Mouse (Mus musculus) erythroblast, embryonic 14.5 days (primary cell): ENCODE data around the gene Tmco3. TPM values are rescaled to one million over a fixed set of nuclear protein-coding genes. Genes with fewer than 3 reads are reported as not detected.

Experiments
- H3K27me3 ChIP-seq: 2 replicates; pipeline ENCODE4 v1.6.1; 2012; ENCODE audit warnings: inconsistent platforms; ENCODE audit not compliant: control insufficient read depth
- H3K36me3 ChIP-seq: 2 replicates; pipeline ENCODE4 v1.6.1; 2012; ENCODE audit warnings: mild to moderate bottlenecking, inconsistent platforms; ENCODE audit not compliant: control insufficient read depth
- H3K4me1 ChIP-seq: 2 replicates; pipeline ENCODE4 v1.6.1; 2012; ENCODE audit warnings: inconsistent platforms; ENCODE audit not compliant: control insufficient read depth
- H3K4me3 ChIP-seq: replicated peaks from 2 replicates; pipeline ENCODE3; 2012; ENCODE audit warnings: moderate library complexity, mild to moderate bottlenecking, inconsistent platforms
- H3K9me3 ChIP-seq: 2 replicates; pipeline ENCODE4 v1.6.1; 2012; ENCODE audit warnings: low read length, inconsistent platforms, mixed read lengths; ENCODE audit not compliant: control insufficient read depth
- GATA1 ChIP-seq: IDR thresholded peaks from 2 replicates; pipeline ENCODE4 v1.6.1; 2012; ENCODE audit warnings: low read length, inconsistent platforms, mixed read lengths
- TAL1 ChIP-seq: IDR thresholded peaks from 3 replicates; pipeline ENCODE4 v1.6.1; 2012; ENCODE audit warnings: low read length, inconsistent platforms, mixed read lengths
- polyA plus RNA-seq: library from polyadenylated mRNA; stranded (reverse); fragments of >175 nt; gene quantifications from 2 replicates; pipeline ENCODE4 v1.2.3, GENCODE M21; 2012

Tmco3 gene
- polyA plus RNA-seq, 1 experiment, result 0.50 TPM

GRCm38 (mm10) chr8:13352601-13353000 lies 64.6 kb downstream of the Tmco3 start:
- H3K9me3 ChIP-seq, result no peaks in the 10 kb centered on the region
- peak overlapping the region; percentile 0 for H3K4me3 ChIP-seq
- peaks cover 83% of the 10 kb centered on the region for H3K4me1 ChIP-seq
- no peak for TF ChIP-seq TAL1
- no peak for TF ChIP-seq GATA1
- H3K36me3 ChIP-seq, result peaks cover 100% of the 10 kb centered on the region
- no peaks in the 10 kb centered on the region for H3K27me3 ChIP-seq

DNA sequence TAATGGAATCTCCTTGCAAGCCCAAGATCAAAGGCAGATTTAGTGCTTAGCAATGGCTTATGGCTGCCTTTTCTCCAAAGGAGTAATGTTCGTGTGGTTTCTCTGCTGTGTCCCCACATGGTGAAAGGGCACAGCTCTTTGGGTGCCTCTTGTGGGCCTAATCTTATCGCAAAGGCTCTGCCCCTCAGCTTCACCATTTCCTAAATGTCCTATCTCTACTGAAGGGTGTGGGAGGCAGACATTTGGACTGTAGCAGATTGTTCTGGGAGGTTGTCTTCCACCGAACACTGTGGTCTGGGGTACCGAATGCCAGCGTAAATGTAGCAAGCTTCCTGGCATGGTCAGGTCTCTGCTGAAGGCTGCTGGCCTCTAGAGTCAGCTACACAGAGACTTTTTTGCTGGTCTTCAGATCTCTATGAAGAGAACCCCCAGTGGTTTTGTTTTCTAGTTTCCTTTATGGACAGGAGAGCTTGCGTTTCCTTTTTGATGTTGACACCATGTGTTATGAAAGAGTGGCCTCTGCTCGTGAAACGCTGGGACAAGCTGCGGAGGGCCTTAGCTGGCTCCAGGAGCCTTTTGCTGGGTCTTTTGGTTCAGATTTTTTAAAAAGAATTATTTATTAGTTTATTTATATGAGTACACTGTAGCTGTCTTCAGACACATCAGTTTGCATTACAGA lies 65.3 kb downstream of the Tmco3 start:
- no peaks in the 10 kb centered on the region for H3K27me3 ChIP-seq
- no peak for TF ChIP-seq TAL1
- TF ChIP-seq GATA1, result peak; percentile 54; the same call in 1 of the 2 replicates
- H3K4me1 ChIP-seq, result peaks cover 78% of the 10 kb centered on the region
- no peaks in the 10 kb centered on the region for H3K9me3 ChIP-seq
- H3K36me3 ChIP-seq, result peaks cover 100% of the 10 kb centered on the region
- H3K4me3 ChIP-seq, result no peak overlapping the region

DNA sequence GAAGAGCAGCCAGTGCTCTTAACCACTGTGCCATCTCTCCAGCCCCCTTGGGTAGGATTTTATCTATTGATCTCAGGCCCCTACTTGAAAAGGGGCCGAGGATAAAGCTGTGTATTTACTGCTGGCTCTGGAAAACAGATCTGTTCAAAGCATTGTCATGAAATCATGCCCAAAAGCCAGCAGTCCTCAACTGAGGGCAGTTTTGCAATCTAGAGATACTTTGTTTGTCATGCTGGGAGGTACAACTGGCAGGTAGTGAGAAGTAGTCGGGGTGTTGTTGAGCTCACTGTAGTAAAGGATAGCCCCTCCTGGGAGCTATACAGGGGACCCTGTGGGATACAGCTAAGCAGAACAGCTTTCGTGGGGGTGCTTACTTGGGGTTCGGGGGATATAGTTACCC lies 65.9 kb downstream of the Tmco3 start:
- Histone ChIP-seq H3K36me3 (peaks cover 100% of the 10 kb centered on the region), H3K27me3 (no peaks in the 10 kb centered on the region), H3K9me3 (no peaks in the 10 kb centered on the region), H3K4me1 (peaks cover 76% of the 10 kb centered on the region), H3K4me3 (no peak overlapping the region)
- TF ChIP-seq GATA1, result no peak
- TF ChIP-seq TAL1, result no peak

DNA sequence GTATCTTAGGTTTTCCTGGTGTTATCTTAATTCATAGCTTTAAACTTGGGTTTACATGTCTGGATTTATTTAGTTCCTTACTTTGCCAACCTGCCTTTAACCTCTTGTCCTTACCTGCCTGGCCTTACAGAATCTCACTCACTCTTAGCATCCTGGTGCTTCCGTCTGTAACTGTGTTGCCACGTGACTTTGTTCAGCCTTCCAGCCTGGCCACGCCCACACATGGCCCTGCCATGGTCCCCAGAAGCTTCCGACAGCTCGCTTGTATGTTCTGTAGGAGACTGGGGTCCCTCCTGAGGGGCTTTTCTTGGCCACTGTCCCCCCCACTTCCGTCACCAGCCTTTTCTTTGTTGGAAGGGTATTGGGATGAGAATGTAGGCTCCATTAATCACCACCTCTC lies 68.2 kb downstream of the Tmco3 start:
- H3K4me1 ChIP-seq, result peaks cover 55% of the 10 kb centered on the region
- H3K36me3 ChIP-seq, result peaks cover 100% of the 10 kb centered on the region
- H3K9me3 ChIP-seq, result no peaks in the 10 kb centered on the region
- H3K27me3 ChIP-seq, result no peaks in the 10 kb centered on the region
- TF ChIP-seq GATA1, result no peak
- TF ChIP-seq TAL1, result no peak
- H3K4me3 ChIP-seq, result no peak overlapping the region

- TF ChIP-seq GATA1, result no peak
- no peak for TF ChIP-seq TAL1
- Histone ChIP-seq H3K36me3 (peaks cover 100% of the 10 kb centered on the region), H3K4me1 (peaks cover 50% of the 10 kb centered on the region), H3K4me3 (no peak overlapping the region), H3K27me3 (no peaks in the 10 kb centered on the region), H3K9me3 (peaks cover 4% of the 10 kb centered on the region)
These were observed 68.7 kb downstream of the Tmco3 start for GRCm38 (mm10) chr8:13356681-13357080.

DNA sequence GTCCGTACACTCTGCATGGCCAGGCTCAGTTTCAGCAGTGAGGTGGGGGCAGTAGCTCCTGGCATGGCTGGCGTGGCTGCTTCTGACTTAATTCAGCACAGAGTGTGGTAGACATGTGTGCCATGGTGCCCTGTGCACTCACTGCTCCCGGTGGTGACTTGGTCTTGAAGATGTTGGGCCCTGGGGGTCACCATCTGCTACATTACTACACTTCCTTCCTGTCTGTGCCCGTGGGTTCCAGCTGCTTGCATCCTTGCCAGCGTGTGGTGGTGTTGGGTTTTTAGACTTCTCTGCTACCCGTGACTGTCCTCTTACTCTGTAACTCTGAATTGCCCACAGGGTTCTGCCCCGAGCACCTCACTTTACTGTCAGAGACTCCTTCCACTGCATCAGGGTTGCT lies 72.2 kb downstream of the Tmco3 start:
- TF ChIP-seq GATA1 (no peak), TAL1 (no peak)
- Histone ChIP-seq H3K27me3 (no peaks in the 10 kb centered on the region), H3K36me3 (peaks cover 100% of the 10 kb centered on the region), H3K9me3 (peaks cover 8% of the 10 kb centered on the region), H3K4me1 (peaks cover 15% of the 10 kb centered on the region), H3K4me3 (no peak overlapping the region)

GRCm38 (mm10) chr8:13361865-13362264 lies 73.9 kb downstream of the Tmco3 start:
- peaks cover 100% of the 10 kb centered on the region for H3K36me3 ChIP-seq
- peaks cover 8% of the 10 kb centered on the region for H3K9me3 ChIP-seq
- no peak overlapping the region for H3K4me3 ChIP-seq
- no peaks in the 10 kb centered on the region for H3K27me3 ChIP-seq
- peaks cover 8% of the 10 kb centered on the region for H3K4me1 ChIP-seq
- TF ChIP-seq TAL1, result no peak
- no peak for TF ChIP-seq GATA1

Other genes starting within 250 kb of the Tmco3 start
- 0.02 and 0.07 TPM in 2 replicates for gene Proz, start 227.3 kb upstream of the Tmco3 start, polyA plus RNA-seq
- gene Pcid2, start 182.7 kb upstream of the Tmco3 start, polyA plus RNA-seq, result 0.54 and 1.6 TPM in 2 replicates
- gene Cul4a, start 182.6 kb upstream of the Tmco3 start, polyA plus RNA-seq, result 2.4 and 3.6 TPM in 2 replicates
- gene Lamp1, start 129.0 kb upstream of the Tmco3 start, polyA plus RNA-seq, result 11.0 and 19.7 TPM in 2 replicates
- 1.5 and 2.9 TPM in 2 replicates for gene Grtp1, start 87.6 kb upstream of the Tmco3 start, polyA plus RNA-seq
- gene Adprhl1, start 34.0 kb upstream of the Tmco3 start, polyA plus RNA-seq, result not detected in 2 replicates
- 0.21 and 0.34 TPM in 2 replicates for gene Dcun1d2, start 59 bp upstream of the Tmco3 start, polyA plus RNA-seq
- gene Tfdp1, start 50.6 kb downstream of the Tmco3 start, polyA plus RNA-seq, result 1.4 and 2.2 TPM in 2 replicates
- not detected in 2 replicates for gene Atp4b, start 108.6 kb downstream of the Tmco3 start, polyA plus RNA-seq
- gene Grk1, start 116.9 kb downstream of the Tmco3 start, polyA plus RNA-seq, result not detected in 2 replicates
- gene Tmem255b, start 147.0 kb downstream of the Tmco3 start, polyA plus RNA-seq, result not detected in 2 replicates
- 0.04 and 0.07 TPM in 2 replicates for gene Gas6, start 206.3 kb downstream of the Tmco3 start, polyA plus RNA-seq